Mouse (Mus musculus): Measurements from ENCODE around the gene Acvr1. TPM values are rescaled to one million over a fixed set of nuclear protein-coding genes. Genes with fewer than 3 reads are reported as not detected.

Acvr1 gene
- polyA plus RNA-seq, 1 experiment from 2014 or later = 6.5 TPM

DNA sequence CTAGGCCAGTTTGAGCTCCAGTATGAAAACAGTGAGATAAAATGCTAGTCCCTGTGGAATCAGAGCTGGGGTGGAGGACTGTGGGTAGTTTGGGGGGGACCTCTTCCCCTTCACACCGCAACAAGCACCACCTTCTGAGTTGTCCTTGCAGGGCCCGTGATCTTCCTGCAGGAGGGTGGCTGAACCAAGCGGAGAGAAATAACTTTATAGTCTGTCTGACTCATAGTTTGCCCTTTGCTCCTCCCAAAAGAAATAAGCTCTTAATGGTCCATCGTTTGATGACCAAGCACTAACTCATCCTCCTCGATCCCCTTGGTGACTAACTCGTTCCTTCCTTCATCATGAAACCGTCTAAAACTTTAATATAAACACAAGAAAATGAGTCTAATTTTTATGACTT is 20.7 kb downstream of the Acvr1 start:
- WGBS = 85% methylated on average over 7 of the region's 7 CpGs
- Histone ChIP-seq H3K4me3 (ENCODE audit: low read depth, low read length) (no peak overlapping the region), H3K9ac (no peak overlapping the region), H3K4me1 (ENCODE audit: insufficient read depth) (peaks cover 6% of the 10 kb centered on the region; the same call in 1 of the 2 replicates), H3K27me3 (ENCODE audit: insufficient read depth, low read length) (no peaks in the 10 kb centered on the region), H3K36me3 (ENCODE audit: insufficient read depth) (no peaks in the 10 kb centered on the region), H3K4me2 (no peak overlapping the region), H3K9me3 (ENCODE audit: low read depth, low read length) (no peaks in the 10 kb centered on the region), H3K27ac (ENCODE audit: low read depth) (no peak overlapping the region)
- TF ChIP-seq CTCF (IDR thresholded peaks at IDR 0.05; ENCODE audit: low read depth) = no peak
- DNase-seq (no peak), ATAC-seq (ENCODE audit: insufficient read depth) (no peak)

DNA sequence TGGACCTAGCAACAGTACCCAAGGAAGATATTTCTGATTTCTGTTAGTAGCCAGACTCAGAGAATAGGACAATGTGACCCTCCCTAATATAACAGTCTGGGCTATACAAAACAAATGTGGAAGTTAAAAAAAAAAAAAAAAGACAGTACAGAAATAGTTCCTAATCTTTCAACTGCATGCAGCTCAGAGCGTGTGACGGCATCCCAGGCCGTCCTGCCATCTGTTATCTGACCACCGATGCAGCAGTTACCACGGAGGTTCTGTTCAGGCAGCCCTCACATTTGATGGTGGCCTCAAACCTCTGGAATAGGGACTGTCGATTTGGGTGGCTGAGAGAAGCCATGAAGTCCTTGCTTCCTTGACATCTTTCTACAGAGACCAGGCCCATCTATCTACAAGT is 22.6 kb downstream of the Acvr1 start:
- Histone ChIP-seq H3K4me1 (ENCODE audit: insufficient read depth) (no peaks in the 10 kb centered on the region), H3K27ac (ENCODE audit: low read depth) (no peak overlapping the region), H3K4me2 (no peak overlapping the region), H3K9ac (no peak overlapping the region), H3K27me3 (ENCODE audit: insufficient read depth, low read length) (no peaks in the 10 kb centered on the region), H3K9me3 (ENCODE audit: low read depth, low read length) (no peaks in the 10 kb centered on the region), H3K36me3 (ENCODE audit: insufficient read depth) (no peaks in the 10 kb centered on the region), H3K4me3 (ENCODE audit: low read depth, low read length) (no peak overlapping the region)
- no peak for TF ChIP-seq CTCF (IDR thresholded peaks at IDR 0.05; ENCODE audit: low read depth)
- DNase-seq (no peak), ATAC-seq (ENCODE audit: insufficient read depth) (no peak)
- 79% methylated on average over 6 of the region's 6 CpGs for WGBS

DNA sequence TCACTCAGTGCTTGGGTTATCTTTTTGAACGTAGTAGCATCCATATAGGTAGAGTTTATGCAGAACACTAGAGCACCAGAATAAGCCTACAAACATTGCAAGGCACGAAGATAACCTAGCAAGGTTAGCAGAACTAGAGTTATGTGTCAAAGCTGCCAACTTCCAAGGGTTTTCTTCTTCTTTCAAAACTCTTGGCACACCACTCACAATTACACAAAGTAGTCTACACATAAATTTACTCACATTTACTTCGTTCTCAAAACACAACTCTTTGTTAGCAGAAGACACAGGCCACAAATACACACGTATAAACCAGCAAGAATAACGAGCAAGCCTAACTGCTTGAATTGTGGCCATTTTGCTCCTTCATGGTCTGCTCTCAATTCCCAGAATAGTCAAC is 23.7 kb downstream of the Acvr1 start:
- TF ChIP-seq CTCF (IDR thresholded peaks at IDR 0.05; ENCODE audit: low read depth) = no peak
- H3K4me2 ChIP-seq = no peak overlapping the region
- no peaks in the 10 kb centered on the region for H3K9me3 ChIP-seq (ENCODE audit: low read depth, low read length)
- WGBS = 88% methylated on average over 5 of the region's 5 CpGs
- H3K4me3 ChIP-seq (ENCODE audit: low read depth, low read length) = no peak overlapping the region
- no peaks in the 10 kb centered on the region for H3K4me1 ChIP-seq (ENCODE audit: insufficient read depth)
- ATAC-seq (ENCODE audit: insufficient read depth) = no peak
- no peak overlapping the region for H3K27ac ChIP-seq (ENCODE audit: low read depth)
- no peak for DNase-seq
- no peaks in the 10 kb centered on the region for H3K36me3 ChIP-seq (ENCODE audit: insufficient read depth)
- no peaks in the 10 kb centered on the region for H3K27me3 ChIP-seq (ENCODE audit: insufficient read depth, low read length)
- no peak overlapping the region for H3K9ac ChIP-seq

DNA sequence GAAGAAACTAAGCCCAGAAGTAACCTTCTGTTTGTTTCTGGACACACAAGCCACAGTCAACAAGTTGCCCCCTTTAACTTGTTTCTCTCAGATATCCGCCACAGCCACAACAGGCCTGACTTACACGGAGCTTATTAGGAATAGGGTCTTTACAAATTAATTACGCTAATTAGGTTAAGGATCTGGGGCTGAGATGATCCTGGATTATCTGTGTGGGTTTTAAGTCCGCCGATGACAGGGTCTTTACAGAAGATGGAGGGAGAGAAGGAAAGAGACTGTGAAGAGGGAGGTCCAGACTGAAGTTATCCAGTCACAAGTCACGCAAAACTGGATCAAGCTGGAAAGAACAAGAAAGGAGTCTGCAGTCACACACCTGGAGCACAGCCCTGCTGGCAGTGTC is 28.8 kb downstream of the Acvr1 start:
- no peak overlapping the region for H3K9ac ChIP-seq
- H3K4me2 ChIP-seq = no peak overlapping the region
- no peaks in the 10 kb centered on the region for H3K27me3 ChIP-seq (ENCODE audit: insufficient read depth, low read length)
- ATAC-seq (ENCODE audit: insufficient read depth) (no peak), DNase-seq (no peak)
- 0 out of 2 replicates have a peak, but pooled peaks cover 4% of the 10 kb centered on the region for H3K36me3 ChIP-seq (ENCODE audit: insufficient read depth)
- H3K4me3 ChIP-seq (ENCODE audit: low read depth, low read length) = no peak overlapping the region
- TF ChIP-seq CTCF (IDR thresholded peaks at IDR 0.05; ENCODE audit: low read depth) = no peak
- 90% methylated on average over 6 of the region's 6 CpGs for WGBS
- no peak overlapping the region for H3K27ac ChIP-seq (ENCODE audit: low read depth)
- H3K4me1 ChIP-seq (ENCODE audit: insufficient read depth) = peaks cover 13% of the 10 kb centered on the region; the same call in 1 of the 2 replicates
- H3K9me3 ChIP-seq (ENCODE audit: low read depth, low read length) = no peaks in the 10 kb centered on the region

DNA sequence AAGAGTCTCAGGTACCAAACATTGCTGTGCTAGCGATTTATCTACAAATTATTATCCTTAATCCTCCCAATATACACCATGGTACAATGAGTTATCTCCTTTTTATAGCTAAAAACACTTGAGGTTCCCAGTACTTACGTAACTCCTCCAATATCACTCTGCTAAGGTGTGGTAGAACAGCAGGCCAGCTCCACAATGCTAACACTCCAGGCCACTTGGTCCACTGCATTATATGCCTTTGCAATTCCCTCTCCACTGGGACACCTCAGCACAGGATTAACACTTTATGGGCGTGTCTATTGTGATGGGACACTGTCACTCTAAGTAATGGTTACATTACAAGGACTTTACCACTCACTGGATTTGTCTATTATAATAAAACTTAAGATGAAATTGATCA is 30.2 kb downstream of the Acvr1 start:
- H3K27ac ChIP-seq (ENCODE audit: low read depth) = no peak overlapping the region
- no peaks in the 10 kb centered on the region for H3K9me3 ChIP-seq (ENCODE audit: low read depth, low read length)
- ATAC-seq (ENCODE audit: insufficient read depth) (no peak), DNase-seq (no peak)
- no peak for TF ChIP-seq CTCF (IDR thresholded peaks at IDR 0.05; ENCODE audit: low read depth)
- no peak overlapping the region for H3K4me3 ChIP-seq (ENCODE audit: low read depth, low read length)
- H3K4me2 ChIP-seq = no peak overlapping the region
- H3K27me3 ChIP-seq (ENCODE audit: insufficient read depth, low read length) = no peaks in the 10 kb centered on the region
- H3K36me3 ChIP-seq (ENCODE audit: insufficient read depth) = 0 out of 2 replicates have a peak, but pooled peaks cover 4% of the 10 kb centered on the region
- WGBS = 83% methylated on average over 3 of the region's 3 CpGs
- H3K9ac ChIP-seq = no peak overlapping the region
- H3K4me1 ChIP-seq (ENCODE audit: insufficient read depth) = peaks cover 23% of the 10 kb centered on the region

DNA sequence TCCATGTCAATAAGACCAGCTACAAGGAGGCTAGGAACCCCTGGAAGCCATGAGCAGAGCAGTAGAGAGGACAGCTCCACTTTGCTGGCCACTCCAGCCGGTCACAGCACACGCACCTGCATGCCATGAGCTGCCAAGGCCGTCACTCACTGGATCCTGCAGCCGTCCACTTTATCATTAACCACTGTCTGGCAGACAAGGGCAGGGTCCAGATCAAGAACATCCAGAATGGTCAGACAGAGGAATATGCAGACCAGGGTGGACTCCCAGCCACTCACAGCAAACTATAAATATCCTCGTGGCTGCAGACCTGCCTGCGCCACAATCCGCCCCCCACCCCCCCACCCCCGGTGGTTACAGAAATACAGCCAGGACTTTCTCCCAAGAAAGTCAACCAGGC is 31.7 kb downstream of the Acvr1 start:
- Histone ChIP-seq H3K9ac (no peak overlapping the region), H3K27me3 (ENCODE audit: insufficient read depth, low read length) (no peaks in the 10 kb centered on the region), H3K4me3 (ENCODE audit: low read depth, low read length) (no peak overlapping the region), H3K36me3 (ENCODE audit: insufficient read depth) (0 out of 2 replicates have a peak, but pooled peaks cover 4% of the 10 kb centered on the region), H3K27ac (ENCODE audit: low read depth) (no peak overlapping the region), H3K4me1 (ENCODE audit: insufficient read depth) (peaks cover 28% of the 10 kb centered on the region), H3K4me2 (no peak overlapping the region), H3K9me3 (ENCODE audit: low read depth, low read length) (no peaks in the 10 kb centered on the region)
- no peak for TF ChIP-seq CTCF (IDR thresholded peaks at IDR 0.05; ENCODE audit: low read depth)
- ATAC-seq (ENCODE audit: insufficient read depth) (no peak), DNase-seq (no peak)
- WGBS = 77% methylated on average over 8 of the region's 8 CpGs

DNA sequence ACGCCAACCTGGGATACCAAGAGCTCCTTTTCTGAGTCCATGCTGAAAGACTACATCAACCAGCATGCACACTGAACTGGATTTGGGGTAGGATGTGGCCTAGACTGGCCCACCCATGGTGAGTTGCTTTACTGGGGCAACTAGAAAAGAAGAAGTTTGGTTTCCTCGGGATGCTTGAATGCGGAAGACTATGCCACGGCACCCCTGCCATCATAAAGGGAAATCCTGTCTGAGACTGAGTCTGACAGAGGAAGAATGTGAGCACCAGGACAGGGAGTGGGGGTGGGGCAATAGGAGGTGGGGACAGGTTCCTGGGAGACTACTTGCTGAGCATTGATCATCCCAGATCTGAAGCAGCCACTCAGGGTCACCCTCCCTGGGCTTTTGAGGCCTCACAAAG is 32.6 kb downstream of the Acvr1 start:
- TF ChIP-seq CTCF (IDR thresholded peaks at IDR 0.05; ENCODE audit: low read depth) = no peak
- 0 out of 2 replicates have a peak, but pooled peaks cover 4% of the 10 kb centered on the region for H3K36me3 ChIP-seq (ENCODE audit: insufficient read depth)
- DNase-seq (no peak), ATAC-seq (ENCODE audit: insufficient read depth) (no peak)
- no peaks in the 10 kb centered on the region for H3K9me3 ChIP-seq (ENCODE audit: low read depth, low read length)
- no peak overlapping the region for H3K4me2 ChIP-seq
- peaks cover 28% of the 10 kb centered on the region for H3K4me1 ChIP-seq (ENCODE audit: insufficient read depth)
- 60% methylated on average over 4 of the region's 4 CpGs for WGBS
- peak overlapping the region; percentile 85; the same call in 1 of the 2 replicates for H3K27ac ChIP-seq (ENCODE audit: low read depth)
- H3K27me3 ChIP-seq (ENCODE audit: insufficient read depth, low read length) = no peaks in the 10 kb centered on the region
- H3K4me3 ChIP-seq (ENCODE audit: low read depth, low read length) = no peak overlapping the region
- H3K9ac ChIP-seq = no peak overlapping the region

Data from lung, embryonic 14.5 days (tissue).